Mouse (Mus musculus): ENCODE measurements around the gene Kctd20.
A peak's percentile ranks its signal among the peaks of the same experiment; 100 is the strongest.

Gene Kctd20

DNA sequence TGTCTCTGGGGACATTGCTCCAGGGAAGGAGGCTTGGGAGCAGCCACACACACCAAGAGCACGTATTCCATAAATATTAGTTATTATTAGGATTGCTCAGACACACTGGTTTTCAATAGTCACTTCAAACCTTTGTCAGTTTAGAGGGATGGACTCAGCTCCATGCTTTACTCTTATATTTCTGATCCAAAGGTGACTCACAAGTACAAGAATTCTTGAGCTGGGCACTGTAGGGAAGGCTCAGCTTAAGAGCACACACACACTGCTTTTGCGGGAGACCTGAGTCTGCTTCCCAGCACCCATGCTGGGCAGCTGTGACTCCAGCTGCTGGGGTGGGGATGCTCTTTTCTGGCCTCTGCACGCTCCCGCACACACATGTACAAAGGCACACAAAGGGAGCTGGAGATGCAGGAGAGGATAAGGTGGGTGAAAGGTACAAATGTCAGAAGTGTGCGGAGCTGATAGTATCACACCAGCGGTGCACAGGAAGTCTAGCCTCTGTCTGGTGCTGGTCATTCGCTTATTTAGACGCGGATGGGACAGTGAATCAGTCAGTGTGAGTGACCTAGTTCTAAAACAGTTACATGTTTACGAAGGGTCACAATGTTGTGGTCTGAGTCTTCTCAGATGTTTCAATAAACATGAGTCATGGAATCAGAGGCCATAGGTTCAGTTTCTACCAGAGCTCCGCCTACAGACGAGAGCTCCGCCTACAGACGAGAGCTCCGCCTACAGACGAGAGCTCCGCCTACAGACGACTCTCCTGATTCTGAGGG lies 20.1 kb upstream of the Kctd20 start:
- no peak for ATAC-seq (ENCODE audit: low TSS enrichment)

DNA sequence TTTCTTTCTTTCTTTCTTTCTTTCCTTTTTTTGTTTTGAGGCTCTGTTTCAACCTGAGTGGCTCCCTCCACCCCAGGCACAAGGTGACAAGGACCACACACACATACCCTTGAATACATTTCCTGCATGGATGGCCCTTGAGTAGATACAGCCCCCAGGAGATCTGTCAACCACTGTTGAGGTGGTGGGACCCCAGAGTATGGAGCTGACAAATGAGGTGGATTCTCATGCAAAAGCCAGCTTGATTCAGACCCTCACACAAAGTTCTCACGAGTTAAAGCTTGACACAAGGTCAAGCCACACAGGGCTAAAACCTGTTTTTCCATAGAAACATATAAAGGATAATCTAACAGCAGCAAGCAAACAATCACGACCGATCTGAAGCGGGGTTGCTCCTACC lies 19.5 kb upstream of the Kctd20 start:
- ATAC-seq (ENCODE audit: low TSS enrichment), result no peak

DNA sequence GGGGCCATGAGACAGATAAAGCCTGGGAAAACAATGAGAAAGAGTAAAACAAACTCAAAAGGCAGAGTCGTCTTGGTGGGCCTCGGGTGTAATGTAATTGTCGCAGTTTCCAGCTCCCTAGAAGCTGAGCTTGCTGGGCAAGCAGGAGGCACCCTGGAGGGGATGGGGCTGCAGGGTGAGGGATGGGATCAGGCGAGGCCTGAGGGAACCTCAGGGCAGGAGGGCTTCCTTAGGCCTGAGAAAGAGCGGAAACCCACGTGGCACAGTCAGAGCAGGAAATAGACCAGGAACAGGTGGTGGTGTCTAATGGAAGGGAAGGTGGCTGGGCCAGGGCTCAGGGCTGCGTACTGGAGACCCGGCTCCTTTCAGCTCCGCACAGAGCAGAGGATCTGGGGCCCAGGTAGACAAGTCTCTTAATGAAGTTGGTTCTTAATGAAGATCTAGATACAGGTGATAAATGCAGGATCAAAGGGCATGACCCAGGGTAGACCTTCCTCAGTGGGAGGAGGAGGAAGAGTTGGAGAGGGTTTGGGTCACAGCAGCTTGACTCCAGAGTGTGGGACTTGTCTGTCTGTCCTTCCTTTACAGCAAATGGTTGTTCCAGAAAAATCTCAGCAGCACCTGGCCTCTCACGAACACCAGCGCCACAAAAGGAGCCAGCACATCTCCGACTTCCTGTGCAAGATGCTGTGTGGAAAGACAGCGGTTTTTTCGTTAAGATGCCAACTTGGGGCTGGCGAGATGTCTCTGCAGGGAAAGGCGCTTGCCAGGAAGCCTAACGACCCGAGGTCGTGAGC lies 17.4 kb upstream of the Kctd20 start:
- ATAC-seq (ENCODE audit: low TSS enrichment), result no peak

DNA sequence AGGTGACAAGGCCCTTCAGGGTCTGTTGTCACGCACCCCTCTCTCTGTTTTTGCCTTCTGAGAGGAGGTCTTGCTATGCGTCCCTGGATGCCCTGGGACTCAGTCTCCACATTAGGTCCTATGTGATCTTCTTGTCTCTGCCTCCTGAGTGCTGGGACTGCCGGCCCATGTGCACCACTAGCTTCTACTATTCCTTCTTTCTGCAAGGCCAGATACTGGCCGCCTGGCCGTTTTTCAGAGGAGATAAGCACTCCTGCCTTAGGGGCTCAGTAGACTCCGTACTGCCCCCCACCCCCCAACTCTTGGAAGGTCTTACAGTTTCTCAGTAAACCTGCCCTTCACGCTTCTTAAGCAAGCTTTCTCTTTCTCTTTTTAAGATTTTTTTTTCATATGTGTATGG lies 15.6 kb upstream of the Kctd20 start:
- no peak for ATAC-seq (ENCODE audit: low TSS enrichment)

DNA sequence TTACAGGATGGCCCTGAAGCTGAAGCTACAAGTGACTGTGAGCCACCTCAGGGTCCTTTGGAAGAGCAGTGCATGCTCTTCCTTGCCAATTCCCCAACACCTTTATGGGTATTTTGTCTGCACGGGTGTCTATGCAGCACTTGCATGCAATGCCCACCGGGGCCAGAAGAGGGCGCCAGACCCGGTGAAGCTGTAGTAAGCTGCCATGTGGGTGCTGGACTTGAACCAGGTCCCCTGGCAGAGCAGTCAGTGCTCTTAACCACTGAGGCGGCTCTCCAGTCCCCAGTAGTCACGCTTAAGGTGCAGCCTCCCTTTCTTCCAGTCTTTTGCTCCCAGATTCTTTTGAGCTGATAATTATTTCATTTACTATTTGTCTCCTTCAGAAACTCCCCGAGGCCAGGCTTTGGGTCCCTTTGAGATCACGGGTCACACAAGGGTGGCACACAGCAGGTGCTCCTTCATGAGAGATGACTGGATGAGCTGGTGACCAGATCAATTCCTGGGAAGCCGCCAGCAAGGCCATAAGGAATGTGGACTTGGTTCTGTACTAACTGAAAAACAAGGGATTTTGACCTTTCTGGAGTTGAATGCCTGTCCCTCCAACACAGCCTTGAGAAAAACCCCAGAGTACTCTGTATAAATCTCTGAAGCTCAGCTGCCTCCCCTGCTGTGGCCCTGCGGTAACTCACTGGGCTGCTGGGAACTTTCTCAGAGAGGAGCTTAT lies 15.0 kb upstream of the Kctd20 start:
- no peak for ATAC-seq (ENCODE audit: low TSS enrichment)

DNA sequence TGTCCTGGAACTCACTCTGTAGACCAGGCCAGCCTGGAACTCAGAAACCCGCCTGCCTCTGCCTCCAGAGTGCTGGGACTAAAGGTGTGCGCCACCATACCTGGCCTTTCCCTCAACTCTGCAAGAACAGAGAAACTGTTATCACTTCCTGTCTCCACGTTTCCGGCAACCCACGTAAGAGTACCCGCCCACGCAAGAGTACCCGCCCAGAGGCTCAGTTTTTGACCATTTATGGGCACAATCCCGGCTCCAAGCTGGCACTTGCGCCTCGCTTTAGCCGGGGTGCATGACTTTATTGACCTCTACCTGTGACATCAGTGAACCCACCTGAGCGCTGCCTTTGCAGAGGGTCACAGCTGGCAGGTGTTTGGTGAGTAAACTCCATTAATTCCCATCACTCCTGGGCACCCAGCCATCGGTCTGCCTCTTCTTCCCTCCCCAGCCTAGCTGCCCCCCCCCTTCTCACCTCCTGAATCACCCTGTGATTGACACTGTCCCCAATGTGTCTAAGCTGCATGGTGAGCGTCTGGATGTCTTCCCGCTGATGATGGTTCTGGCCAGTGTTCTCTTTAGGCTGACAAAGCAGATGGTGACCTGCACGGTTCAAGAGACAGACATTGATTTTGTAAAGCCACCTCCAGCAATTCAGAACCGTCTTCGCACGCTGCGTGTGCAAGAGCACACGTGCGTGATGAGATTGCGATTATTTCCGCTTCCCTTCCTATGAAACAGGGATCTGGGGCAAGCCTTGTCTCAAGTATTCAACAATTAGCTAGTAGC lies 10.8 kb upstream of the Kctd20 start:
- no peak for ATAC-seq (ENCODE audit: low TSS enrichment)

DNA sequence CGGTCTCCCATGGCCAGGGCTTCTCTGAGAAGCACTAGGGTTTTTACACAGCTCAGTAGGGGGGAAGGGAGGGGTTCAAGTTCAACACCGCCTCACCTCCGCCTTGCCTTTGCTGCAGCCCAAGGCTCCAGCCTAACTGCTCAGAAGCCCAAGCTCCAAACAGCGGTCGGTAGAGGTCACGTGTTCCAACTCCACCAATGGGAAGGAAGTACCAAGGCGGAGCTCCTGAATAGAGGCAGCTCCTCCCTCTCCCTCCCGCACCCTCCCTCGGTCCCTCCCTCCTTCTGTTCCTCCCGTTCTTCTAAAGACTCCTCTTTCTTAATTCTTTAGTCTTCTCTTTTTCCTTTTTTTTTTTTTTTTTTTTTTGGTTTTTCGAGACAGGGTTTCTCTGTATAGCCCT lies 9.6 kb upstream of the Kctd20 start:
- no peak for ATAC-seq (ENCODE audit: low TSS enrichment)

DNA sequence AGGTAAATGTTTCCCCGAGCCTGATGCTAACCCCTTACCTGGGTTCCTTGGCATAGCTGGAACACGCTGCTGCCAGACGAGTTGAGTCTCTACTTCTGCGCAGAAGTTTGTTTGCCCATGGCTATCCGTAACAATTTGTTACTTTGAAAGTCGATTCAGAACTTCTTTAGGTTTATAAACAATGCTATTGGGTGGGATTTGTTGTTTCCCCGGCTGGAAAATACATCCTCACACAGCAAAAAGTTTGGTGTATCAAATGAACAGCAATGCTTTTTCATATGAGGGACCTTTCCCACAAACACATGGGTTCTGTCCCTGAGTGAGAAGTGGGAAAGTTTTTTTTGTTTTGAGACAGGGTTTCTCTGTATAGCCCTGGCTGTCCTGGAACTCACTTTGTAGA lies 8.0 kb upstream of the Kctd20 start, which contains the start of gene Pxt1:
Gene Pxt1, minus strand, starts transcription at position 101 of the 400 bp plus-strand sequence.
- no peak for ATAC-seq (ENCODE audit: low TSS enrichment)

DNA sequence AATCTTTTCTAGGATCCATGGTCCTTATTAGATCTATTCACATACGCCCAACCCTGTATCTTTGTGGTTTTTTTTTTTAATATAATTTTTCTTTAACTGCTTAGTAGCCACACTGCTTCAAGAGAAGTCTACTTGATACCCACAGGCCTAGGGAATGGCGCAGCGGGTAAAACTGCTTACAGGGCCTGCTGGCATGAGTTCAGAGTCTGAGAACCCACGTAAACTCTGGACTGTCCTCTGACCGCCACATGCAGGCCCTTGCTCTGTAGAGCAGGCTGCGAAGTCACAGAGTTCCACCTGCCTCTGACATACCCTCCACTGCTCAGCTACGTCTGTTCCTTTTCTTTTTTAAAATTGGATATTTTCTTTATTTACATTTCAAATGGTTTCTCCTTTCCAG lies 7.3 kb upstream of the Kctd20 start:
- no peak for ATAC-seq (ENCODE audit: low TSS enrichment)

DNA sequence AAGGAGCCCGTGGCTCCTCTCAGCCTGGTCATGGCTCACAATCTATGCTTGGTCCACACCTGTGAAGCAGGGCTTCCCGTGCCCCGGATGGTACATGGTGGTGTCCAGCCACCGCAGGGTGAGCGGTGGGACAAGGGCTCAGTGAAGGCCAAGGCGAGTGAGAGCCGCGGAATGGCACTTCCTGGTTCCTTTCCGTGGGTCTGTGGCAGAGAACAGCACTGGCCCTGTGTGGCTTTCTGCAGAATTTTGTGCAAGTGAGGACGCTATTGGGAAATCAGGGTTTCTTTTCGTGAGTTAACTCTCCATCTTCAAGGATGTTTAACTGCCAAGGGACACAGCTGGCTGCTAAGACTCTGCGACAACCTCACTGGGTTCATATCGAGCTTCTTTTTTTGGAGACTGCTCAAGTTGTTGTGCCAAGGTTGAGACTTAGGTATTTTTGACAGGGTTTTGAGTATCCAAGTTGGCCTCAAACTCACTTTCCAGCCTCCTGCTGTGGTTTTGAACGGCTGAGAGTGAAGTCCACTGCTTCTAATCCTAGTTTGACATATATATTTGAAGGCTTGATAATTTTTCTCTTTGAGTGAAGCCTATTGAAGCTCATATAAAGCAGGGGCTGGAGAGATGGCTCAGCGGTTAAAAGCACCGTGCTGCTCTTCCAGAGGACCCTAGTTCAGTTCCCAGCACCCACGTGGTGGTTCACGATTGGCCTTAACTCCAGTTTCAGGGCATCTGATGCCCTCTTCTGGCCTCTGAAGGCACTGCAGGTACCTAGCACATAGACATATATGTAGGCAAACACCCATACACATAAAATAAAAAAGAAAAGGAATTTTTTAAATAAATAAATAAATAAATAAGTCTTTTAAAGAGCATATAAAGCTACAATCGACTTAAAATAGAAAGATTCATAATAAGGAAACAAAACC lies 4.5 kb upstream of the Kctd20 start:
- no peak for ATAC-seq (ENCODE audit: low TSS enrichment)

DNA sequence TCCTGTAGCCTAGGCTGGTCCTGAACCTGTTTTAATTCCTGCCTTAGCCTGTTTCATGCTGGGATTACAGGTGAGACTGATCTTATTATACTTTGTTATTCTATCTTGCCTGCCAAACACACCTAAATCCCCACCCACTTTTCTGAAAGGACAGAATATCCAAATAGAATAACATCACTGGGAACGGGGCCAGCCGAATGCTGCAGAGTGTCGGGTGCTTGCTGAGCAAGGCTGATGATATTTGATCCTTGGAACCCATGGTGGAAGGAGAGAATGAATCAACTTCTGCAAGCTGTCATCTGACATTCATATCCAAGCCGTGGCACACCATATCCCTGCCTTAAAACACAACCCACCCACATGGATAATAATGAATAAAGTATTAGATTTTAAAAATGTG lies 3.1 kb upstream of the Kctd20 start:
- ATAC-seq (ENCODE audit: low TSS enrichment), result no peak

DNA sequence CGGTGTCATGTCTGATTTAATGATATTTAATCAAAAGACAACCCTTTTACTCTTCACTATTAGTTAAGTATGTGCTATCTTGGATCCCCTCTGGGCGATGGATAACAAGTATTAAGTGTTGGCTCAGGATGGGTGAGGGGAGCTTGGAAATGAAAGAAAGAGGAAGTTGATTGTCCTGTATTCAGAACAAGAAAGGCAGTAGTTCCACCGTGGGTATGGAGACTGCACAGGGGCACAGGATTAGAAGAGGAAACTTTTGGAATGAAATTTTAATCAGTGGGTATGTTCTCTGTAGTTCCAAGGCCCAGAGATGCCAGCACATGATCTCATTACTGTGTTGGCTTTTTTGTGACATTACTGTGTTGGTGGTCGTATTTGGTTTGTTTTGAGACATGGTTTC lies 999 bp upstream of the Kctd20 start:
- no peak for ATAC-seq (ENCODE audit: low TSS enrichment)

DNA sequence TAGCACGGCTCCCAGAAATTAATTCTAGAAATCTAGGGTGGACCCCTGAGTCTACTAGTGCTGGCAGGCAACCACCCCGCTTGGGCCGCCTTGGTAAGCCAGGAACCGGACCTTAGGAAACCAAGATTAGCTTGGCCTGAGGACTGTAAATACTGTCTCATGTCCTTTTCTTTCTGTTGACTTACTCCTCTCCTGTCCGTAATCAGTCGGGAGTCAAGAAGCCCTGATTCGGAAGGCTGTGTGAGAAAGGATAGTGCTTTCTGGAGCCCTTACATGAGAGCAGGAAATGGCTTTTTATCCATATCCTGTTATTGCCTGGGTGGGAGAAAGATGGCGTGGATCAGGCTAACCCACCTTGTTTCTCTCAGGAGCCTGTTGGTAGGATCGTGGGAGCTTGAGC lies 1.5 kb downstream of the Kctd20 start:
- no peak for ATAC-seq (ENCODE audit: low TSS enrichment)

DNA sequence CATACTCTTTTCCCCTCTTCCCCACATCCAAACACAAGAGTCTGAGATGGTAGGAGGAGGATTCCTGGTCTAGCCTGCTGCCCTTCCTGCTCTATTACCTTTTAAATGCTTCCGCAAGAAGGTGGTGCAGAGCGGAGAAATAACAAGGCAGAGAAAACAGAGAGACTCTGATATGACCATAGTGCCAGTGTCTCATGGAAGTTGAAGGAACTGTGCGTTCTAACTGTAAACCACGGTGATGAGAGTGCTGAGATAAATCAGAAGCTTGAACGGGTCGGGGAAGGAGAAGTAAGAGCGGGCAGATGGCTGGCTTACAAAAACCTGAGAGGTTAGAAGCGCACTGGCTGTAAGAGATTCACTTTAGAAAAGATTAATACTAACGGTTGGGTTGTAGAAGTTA lies 2.7 kb downstream of the Kctd20 start:
- ATAC-seq (ENCODE audit: low TSS enrichment), result no peak

DNA sequence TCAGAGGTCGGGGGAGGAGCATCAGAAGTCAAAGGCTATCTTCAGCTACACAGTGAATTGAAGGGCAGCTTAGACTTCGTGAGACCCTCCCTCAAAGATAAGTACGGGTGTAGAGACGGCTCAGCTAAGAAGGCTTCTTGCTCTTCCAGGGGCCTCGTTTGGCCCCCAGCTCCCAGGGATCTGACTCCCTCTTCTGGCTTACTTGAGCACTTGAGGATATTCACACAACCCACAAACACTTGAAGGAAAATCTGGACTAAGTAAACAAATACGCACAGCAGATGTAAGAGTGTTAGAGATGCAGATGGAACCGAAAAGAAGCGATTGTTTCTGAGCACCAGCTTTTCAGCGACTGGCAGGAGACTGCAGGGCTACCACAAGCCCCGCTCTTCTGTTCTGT lies 8.8 kb downstream of the Kctd20 start:
- no peak for ATAC-seq (ENCODE audit: low TSS enrichment)

DNA sequence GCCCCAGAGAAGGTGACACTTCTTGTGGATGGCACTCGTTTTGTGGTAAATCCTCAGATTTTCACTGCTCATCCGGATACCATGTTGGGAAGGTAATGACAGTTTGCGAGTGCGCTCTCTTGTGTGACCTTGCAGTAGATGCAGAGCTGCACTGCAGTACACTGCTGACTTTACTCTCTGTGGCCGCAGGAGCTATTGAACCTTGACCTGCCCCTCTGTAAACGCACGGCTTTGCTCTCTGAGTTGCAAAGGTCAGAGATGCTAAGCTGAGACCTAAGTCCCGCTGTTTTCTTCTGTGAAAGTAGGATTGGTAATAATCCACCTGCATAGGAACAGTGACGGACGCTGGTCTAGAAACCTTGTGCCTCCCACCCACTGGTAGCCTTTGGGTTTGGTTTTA lies 9.8 kb downstream of the Kctd20 start:
- ATAC-seq (ENCODE audit: low TSS enrichment), result no peak

DNA sequence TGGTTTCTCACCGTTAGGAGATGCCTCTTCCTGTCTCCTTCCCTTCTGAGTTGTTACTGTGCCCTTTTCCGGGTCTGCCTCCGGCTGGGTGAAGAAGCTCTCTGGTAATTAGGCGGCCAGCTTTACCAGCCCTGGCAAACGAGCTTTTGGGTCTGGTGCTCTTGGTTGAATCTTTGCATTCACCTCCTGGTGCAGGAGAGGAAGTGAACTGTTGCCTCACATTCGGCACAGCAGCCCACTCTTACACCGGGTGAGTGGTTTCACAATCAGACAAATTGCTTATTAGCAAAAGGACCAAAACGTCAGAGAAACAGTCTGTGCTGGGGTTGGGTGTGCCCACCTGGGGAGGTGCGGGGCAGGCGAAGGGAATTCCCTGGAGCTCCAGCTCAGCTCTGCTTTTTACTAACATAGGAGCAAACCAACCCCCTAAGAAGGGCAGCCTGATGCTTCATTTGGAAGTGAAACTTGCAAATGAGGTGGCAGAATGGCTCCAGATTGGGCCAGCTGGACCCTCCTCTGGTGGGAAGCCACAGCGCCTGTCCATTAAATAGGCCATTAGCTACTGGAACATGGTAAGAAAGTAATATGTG lies 15.4 kb downstream of the Kctd20 start:
- no peak for ATAC-seq (ENCODE audit: low TSS enrichment)

DNA sequence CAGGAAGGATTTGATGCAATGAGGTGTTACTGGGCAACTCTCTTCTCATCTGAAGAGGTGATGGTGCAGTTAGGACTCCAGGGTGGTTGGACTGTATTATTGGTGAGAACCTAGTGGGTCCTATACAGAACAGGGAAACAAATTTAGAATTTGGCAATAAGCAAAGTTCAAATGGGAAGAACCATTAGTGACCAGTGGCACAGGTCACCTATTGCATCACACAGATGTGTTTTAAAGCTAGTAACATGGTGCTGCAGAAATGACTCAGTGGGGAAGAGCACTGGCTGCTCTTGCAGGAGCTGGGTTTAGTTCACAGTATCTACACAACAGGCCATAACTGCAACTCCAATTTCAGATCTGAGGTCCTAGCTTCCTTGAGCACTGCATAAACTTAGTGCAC lies 18.4 kb downstream of the Kctd20 start:
- ATAC-seq (ENCODE audit: low TSS enrichment), result no peak

DNA sequence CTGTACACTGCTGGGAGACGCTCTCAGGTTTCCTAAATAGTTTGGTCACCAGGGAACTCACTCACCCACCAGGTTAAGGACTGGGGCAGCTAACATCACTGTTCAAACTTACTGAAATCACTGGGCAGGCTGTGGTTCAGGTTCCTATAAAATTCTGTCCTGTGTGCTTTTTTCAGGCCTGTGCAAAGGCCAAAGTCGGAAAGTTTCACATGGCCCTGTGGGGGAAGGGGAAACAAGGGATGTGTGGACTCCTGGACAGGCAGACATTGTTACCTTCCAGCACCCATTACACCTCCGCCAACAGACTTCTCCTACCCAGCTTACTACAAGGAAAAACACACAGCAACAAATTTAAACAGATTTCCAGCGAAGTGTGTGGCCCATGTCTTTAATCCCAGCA lies 27.3 kb downstream of the Kctd20 start:
- ATAC-seq (ENCODE audit: low TSS enrichment), result no peak

DNA sequence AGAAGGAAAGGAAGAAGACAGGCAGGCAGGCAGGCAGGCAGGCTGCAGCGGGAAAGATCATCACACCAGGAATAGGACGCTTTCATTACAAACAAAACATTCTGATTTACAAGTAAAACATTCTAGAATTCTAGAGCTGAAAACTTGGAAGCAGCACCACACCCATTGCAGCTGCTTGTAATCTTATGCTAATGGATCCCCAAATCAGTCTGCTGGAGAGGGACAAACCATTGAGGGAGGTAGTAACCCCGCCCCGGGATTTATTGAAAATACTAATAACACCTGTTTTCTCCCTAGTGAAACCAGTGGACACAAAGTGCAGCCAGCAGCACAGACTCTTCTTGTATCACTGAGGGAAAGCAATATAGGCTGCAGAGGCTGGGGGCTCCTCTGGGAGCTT lies 29.3 kb downstream of the Kctd20 start:
- 0 out of 2 replicates have a peak, but pooled peaks have one; percentile 31 for ATAC-seq (ENCODE audit: low TSS enrichment)

Data from frontal cortex, adult (tissue).